Mouse (Mus musculus): ENCODE results near the gene Vmn1r221. TPM values are rescaled to one million over a fixed set of nuclear protein-coding genes. Genes with fewer than 3 reads are reported as not detected.
"Not testable (repeated sequence)": the region's sequence is repeated elsewhere in the genome, so short reads cannot be mapped to it uniquely, and the experiment has no call there.

Vmn1r221 gene
- polyA plus RNA-seq (2015; fragmentation: Nextera tagmentation; extraction: Ambion mirVana) = not detected in 2 replicates

- WGBS = 93% methylated on average over 2 of the region's 2 CpGs
- H3K4me2 ChIP-seq; H3K4me3 ChIP-seq; ATAC-seq; H3K9ac ChIP-seq; H3K9me3 ChIP-seq (replicated peaks); H3K4me1 ChIP-seq; H3K36me3 ChIP-seq (ENCODE audit: poor library complexity, severe bottlenecking); H3K27me3 ChIP-seq; H3K27ac ChIP-seq: not testable (repeated sequence)
Measured at GRCm38 (mm10) chr13:23213827-23214226, at the start of gene Vmn1r221. Gene Vmn1r221, plus strand, starts transcription at chr13:23214127.

DNA sequence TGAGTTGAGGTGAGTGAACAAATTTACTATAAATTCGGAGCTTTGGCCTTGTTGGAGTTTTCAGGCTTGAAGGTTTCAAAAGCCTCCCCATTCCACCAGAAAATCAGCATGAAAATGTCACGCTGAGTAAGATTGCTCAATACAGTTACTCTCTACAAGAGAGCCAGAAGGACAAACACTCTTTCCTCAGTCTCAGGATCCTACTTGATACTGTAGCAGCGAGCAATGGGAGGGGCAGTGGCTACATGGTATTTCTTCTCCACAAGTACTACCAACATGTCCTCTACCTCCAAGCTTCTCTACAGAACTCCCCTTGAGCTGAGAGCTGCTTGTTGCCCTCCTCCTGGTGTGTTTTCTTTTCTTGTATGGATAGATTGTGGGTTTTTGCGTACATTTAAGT is 47.5 kb upstream of the Vmn1r221 start:
- H3K36me3 ChIP-seq (ENCODE audit: poor library complexity, severe bottlenecking); H3K27me3 ChIP-seq; ATAC-seq; H3K4me3 ChIP-seq; H3K9me3 ChIP-seq (replicated peaks); H3K4me2 ChIP-seq; H3K9ac ChIP-seq; H3K27ac ChIP-seq; H3K4me1 ChIP-seq: not testable (repeated sequence)
- WGBS = 86% methylated on average over 4 of the region's 4 CpGs

DNA sequence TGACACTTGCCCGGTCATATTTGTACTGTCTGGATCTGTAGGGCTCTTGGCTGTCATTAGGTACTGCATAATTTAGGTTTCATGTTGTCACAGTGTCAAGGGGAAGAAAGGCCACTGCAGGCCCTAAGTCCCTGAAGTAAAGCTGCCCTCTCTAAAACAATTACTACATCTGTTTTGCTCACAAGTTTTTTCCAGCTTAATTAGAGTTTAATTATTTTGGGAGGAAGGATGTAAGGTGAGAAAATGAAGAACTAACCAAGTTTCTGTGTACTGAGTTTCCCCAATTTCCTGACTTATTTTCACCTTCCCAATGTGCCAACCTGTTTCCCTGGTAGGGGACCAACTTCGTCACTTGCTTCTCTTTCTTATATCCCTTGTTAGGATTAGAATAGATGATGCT is 26.1 kb upstream of the Vmn1r221 start, which contains the start of gene Vmn1r220:
Gene Vmn1r220, minus strand, starts transcription at position 101 of the 400 bp plus-strand sequence.
- H3K27me3 ChIP-seq = no peaks in the 10 kb centered on the region
- H3K9me3 ChIP-seq (replicated peaks) = no peaks in the 10 kb centered on the region
- no peak within 1 kb of the TSS for H3K27ac ChIP-seq
- 86% methylated on average over 2 of the region's 2 CpGs for WGBS
- H3K4me2 ChIP-seq = no peak within 1 kb of the TSS
- H3K36me3 ChIP-seq (ENCODE audit: poor library complexity, severe bottlenecking) = no peaks in the 10 kb centered on the region
- H3K9ac ChIP-seq = no peak within 1 kb of the TSS
- no peaks in the 10 kb centered on the region for H3K4me1 ChIP-seq
- no peak for ATAC-seq
- H3K4me3 ChIP-seq = no peak within 1 kb of the TSS

- not testable (repeated sequence) for H3K36me3 ChIP-seq (ENCODE audit: poor library complexity, severe bottlenecking); H3K4me3 ChIP-seq; H3K4me1 ChIP-seq; H3K27me3 ChIP-seq; H3K4me2 ChIP-seq; H3K9ac ChIP-seq; H3K9me3 ChIP-seq (replicated peaks); H3K27ac ChIP-seq; ATAC-seq
- 85% methylated on average over 1 of the region's 1 CpGs for WGBS
Measured at GRCm38 (mm10) chr13:23203885-23204284, 10.0 kb upstream of the Vmn1r221 start.

DNA sequence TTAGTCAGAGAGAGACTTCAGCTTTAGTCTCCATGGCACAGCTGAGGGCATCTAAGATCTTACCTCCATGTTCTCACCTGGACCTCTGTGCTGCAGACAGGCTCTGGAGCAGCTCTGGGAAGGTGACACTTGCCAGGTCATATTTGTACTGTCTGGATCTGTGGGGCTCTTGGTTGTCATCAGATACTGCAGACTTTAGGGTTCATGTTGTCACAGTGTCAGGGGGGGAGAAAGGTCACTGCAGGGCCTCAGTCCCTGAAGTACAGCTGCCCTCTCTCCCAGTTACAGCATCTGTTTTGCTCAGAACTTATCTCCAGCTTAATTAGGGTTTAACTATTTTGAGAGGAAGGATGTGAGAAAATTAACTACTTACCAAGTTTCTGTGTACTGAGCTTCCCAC is 21.9 kb downstream of the Vmn1r221 start, which contains the start of gene Vmn1r222:
Gene Vmn1r222, minus strand, starts transcription at position 101 of the 400 bp plus-strand sequence.
- not testable (repeated sequence) for H3K27me3 ChIP-seq; H3K9me3 ChIP-seq (replicated peaks); H3K4me2 ChIP-seq; H3K4me1 ChIP-seq; ATAC-seq; H3K4me3 ChIP-seq; H3K36me3 ChIP-seq (ENCODE audit: poor library complexity, severe bottlenecking); H3K27ac ChIP-seq; H3K9ac ChIP-seq

GRCm38 (mm10) chr13:23246834-23247233 is 32.9 kb downstream of the Vmn1r221 start, which contains the start of gene Vmn1r223:
Gene Vmn1r223, plus strand, starts transcription at chr13:23247134.
- H3K4me1 ChIP-seq; H3K4me2 ChIP-seq; H3K27me3 ChIP-seq; ATAC-seq; H3K27ac ChIP-seq; H3K36me3 ChIP-seq (ENCODE audit: poor library complexity, severe bottlenecking); H3K9ac ChIP-seq; H3K4me3 ChIP-seq; H3K9me3 ChIP-seq (replicated peaks): not testable (repeated sequence)
- WGBS = 96% methylated on average over 1 of the region's 1 CpGs

GRCm38 (mm10) chr13:23258546-23259048 is 44.7 kb downstream of the Vmn1r221 start:
- Histone ChIP-seq H3K9me3 (replicated peaks) (peaks cover 3% of the 10 kb centered on the region; the same call in 1 of the 2 replicates), H3K4me3 (no peak overlapping the region), H3K4me2 (no peak overlapping the region), H3K27ac (no peak overlapping the region), H3K36me3 (ENCODE audit: poor library complexity, severe bottlenecking) (no peaks in the 10 kb centered on the region), H3K4me1 (no peaks in the 10 kb centered on the region), H3K9ac (no peak overlapping the region), H3K27me3 (no peaks in the 10 kb centered on the region)
- no peak for ATAC-seq
- 85% methylated on average over 2 of the region's 2 CpGs for WGBS

GRCm38 (mm10) chr13:23268606-23269005 is 54.7 kb downstream of the Vmn1r221 start:
- not testable (repeated sequence) for H3K4me2 ChIP-seq; H3K27ac ChIP-seq; H3K9me3 ChIP-seq (replicated peaks); H3K9ac ChIP-seq; H3K4me1 ChIP-seq; H3K4me3 ChIP-seq; H3K36me3 ChIP-seq (ENCODE audit: poor library complexity, severe bottlenecking); ATAC-seq; H3K27me3 ChIP-seq
- WGBS = 81% methylated on average over 3 of the region's 3 CpGs

- not testable (repeated sequence) for H3K36me3 ChIP-seq (ENCODE audit: poor library complexity, severe bottlenecking); H3K27me3 ChIP-seq; H3K4me3 ChIP-seq; H3K4me2 ChIP-seq; H3K4me1 ChIP-seq; H3K9me3 ChIP-seq (replicated peaks); H3K9ac ChIP-seq; H3K27ac ChIP-seq
- ATAC-seq = peak; percentile 84
- WGBS = 41% methylated on average over 4 of the region's 4 CpGs
Measured at GRCm38 (mm10) chr13:23269127-23269526, 55.2 kb downstream of the Vmn1r221 start.

DNA sequence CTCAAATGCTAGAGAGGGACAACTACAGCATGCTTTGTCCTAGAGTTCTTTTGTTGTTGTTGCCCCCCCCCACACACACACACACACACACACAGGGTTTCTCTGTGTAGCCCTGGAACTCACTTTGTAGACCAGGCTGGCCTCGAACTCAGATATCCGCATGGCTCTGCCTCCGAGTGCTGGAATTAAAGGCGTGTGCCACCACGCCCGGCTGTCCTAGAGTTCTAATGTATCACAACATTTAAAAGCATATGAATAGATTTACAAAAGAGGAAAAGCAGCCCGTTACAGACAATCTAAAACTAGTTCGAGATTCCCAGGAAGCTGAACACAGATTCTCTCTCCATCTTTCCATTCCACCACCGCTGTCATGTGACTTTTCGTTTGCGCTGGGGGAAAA is 55.8 kb downstream of the Vmn1r221 start:
- H3K4me3 ChIP-seq = peak overlapping the region; percentile 36
- H3K9ac ChIP-seq = no peak overlapping the region
- no peak overlapping the region for H3K27ac ChIP-seq
- H3K9me3 ChIP-seq (replicated peaks) = no peaks in the 10 kb centered on the region
- peak; percentile 42; the same call in 1 of the 2 replicates for ATAC-seq
- H3K4me1 ChIP-seq = 0 out of 2 replicates have a peak, but pooled peaks cover 5% of the 10 kb centered on the region
- WGBS = 24% methylated on average over 11 of the region's 11 CpGs
- no peaks in the 10 kb centered on the region for H3K36me3 ChIP-seq (ENCODE audit: poor library complexity, severe bottlenecking)
- H3K27me3 ChIP-seq = no peaks in the 10 kb centered on the region
- peak overlapping the region; percentile 51 for H3K4me2 ChIP-seq

GRCm38 (mm10) chr13:23270321-23271101 is 56.6 kb downstream of the Vmn1r221 start:
- H3K9ac ChIP-seq = peak overlapping the region; percentile 37; the same call in 1 of the 2 replicates
- peak overlapping the region; percentile 36 for H3K4me3 ChIP-seq
- H3K4me1 ChIP-seq = 0 out of 2 replicates have a peak, but pooled peaks cover 5% of the 10 kb centered on the region
- no peaks in the 10 kb centered on the region for H3K9me3 ChIP-seq (replicated peaks)
- ATAC-seq = peak; percentile 92
- peak overlapping the region; percentile 51 for H3K4me2 ChIP-seq
- no peak overlapping the region for H3K27ac ChIP-seq
- no peaks in the 10 kb centered on the region for H3K27me3 ChIP-seq
- no peaks in the 10 kb centered on the region for H3K36me3 ChIP-seq (ENCODE audit: poor library complexity, severe bottlenecking)
- 2% methylated on average over 34 of the region's 34 CpGs for WGBS

Data from forebrain, embryonic 13.5 days (tissue).